Comparison of ENCODE assay signal across 8 mouse cellular contexts in genomic region chr5:103772252-103772651, GRCm38 (mm10).
A peak's percentile ranks its signal among the peaks of the same experiment; 100 is the strongest.
DNase-seq lines count a peak whose midpoint lies in the region; ATAC-seq lines count a peak whose summit lies in the region.

No protein-coding gene starts in this region.

- peak overlapping the region; percentile 80 for H3K27ac ChIP-seq in heart, embryonic 13.5 days (replicated peaks)
- peak overlapping the region; percentile 81 for H3K27ac ChIP-seq in hindbrain, embryonic 13.5 days
- peak overlapping the region; percentile 80 for H3K27ac ChIP-seq in midbrain, embryonic 13.5 days

- DNase-seq in heart, postnatal 25 days (ENCODE audit: low spot score), result no peak
- DNase-seq in brain, adult 2 months (ENCODE audit: low read depth, low spot score), result peak; percentile 45
- no peak for DNase-seq in embryo, embryonic 10.5 days (ENCODE audit: low spot score)
- no peak for DNase-seq in embryo, embryonic 9.5 days (ENCODE audit: extremely low spot score)
- no peak for DNase-seq in adrenal gland, postnatal 14 days

- intact Hi-C loops in heart, postnatal 25 days (cut with DNase I), result no loop called here

- peaks cover 84% of the 10 kb centered on the region for H3K4me1 ChIP-seq in heart, embryonic 13.5 days
- H3K4me1 ChIP-seq in hindbrain, embryonic 13.5 days (replicated peaks), result peaks cover 47% of the 10 kb centered on the region
- H3K4me1 ChIP-seq in midbrain, embryonic 13.5 days (replicated peaks), result peaks cover 41% of the 10 kb centered on the region

- H3K36me3 ChIP-seq in heart, embryonic 13.5 days, result no peaks in the 10 kb centered on the region
- no peaks in the 10 kb centered on the region for H3K36me3 ChIP-seq in hindbrain, embryonic 13.5 days
- no peaks in the 10 kb centered on the region for H3K36me3 ChIP-seq in midbrain, embryonic 13.5 days

- 43% methylated on average over 4 of the region's 4 CpGs for WGBS in heart, embryonic 13.5 days
- 6% methylated on average over 4 of the region's 4 CpGs for WGBS in hindbrain, embryonic 13.5 days
- 18% methylated on average over 4 of the region's 4 CpGs for WGBS in midbrain, embryonic 13.5 days

- no peaks in the 10 kb centered on the region for H3K9me3 ChIP-seq in heart, embryonic 13.5 days
- H3K9me3 ChIP-seq in hindbrain, embryonic 13.5 days, result no peaks in the 10 kb centered on the region
- 0 out of 2 replicates have a peak, but pooled peaks cover 2% of the 10 kb centered on the region for H3K9me3 ChIP-seq in midbrain, embryonic 13.5 days

- H3K27me3 ChIP-seq in heart, embryonic 13.5 days (replicated peaks), result no peaks in the 10 kb centered on the region
- no peaks in the 10 kb centered on the region for H3K27me3 ChIP-seq in hindbrain, embryonic 13.5 days
- H3K27me3 ChIP-seq in midbrain, embryonic 13.5 days, result no peaks in the 10 kb centered on the region; the same call in 1 of the 2 replicates

- H3K9ac ChIP-seq in heart, embryonic 13.5 days, result peak overlapping the region; percentile 58; the same call in 1 of the 2 replicates
- H3K9ac ChIP-seq in hindbrain, embryonic 13.5 days, result no peak overlapping the region
- H3K9ac ChIP-seq in midbrain, embryonic 13.5 days (replicated peaks), result peak overlapping the region; percentile 29

- H3K4me3 ChIP-seq in heart, embryonic 13.5 days, result no peak overlapping the region
- H3K4me3 ChIP-seq in hindbrain, embryonic 13.5 days, result no peak overlapping the region
- H3K4me3 ChIP-seq in midbrain, embryonic 13.5 days (replicated peaks), result no peak overlapping the region

- ATAC-seq in heart, embryonic 13.5 days (ENCODE audit: extremely low read depth, insufficient number of reproducible peaks, low FRiP score, low TSS enrichment), result no peak
- no peak for ATAC-seq in hindbrain, embryonic 13.5 days (ENCODE audit: low FRiP score)
- ATAC-seq in midbrain, embryonic 13.5 days, result no peak

- peak overlapping the region; percentile 53 for H3K4me2 ChIP-seq in heart, embryonic 13.5 days
- H3K4me2 ChIP-seq in hindbrain, embryonic 13.5 days, result 0 out of 2 replicates have a peak overlapping the region, but pooled peaks have one; percentile 5
- peak overlapping the region; percentile 31 for H3K4me2 ChIP-seq in midbrain, embryonic 13.5 days (replicated peaks)
